Mouse (Mus musculus) layer of hippocampus, postnatal 25 days (tissue): ENCODE measurements at regions not wholly inside any gene's neighbourhood (a gene's known extent, or its start where the extent isn't known, plus 50 kb on each side); places are given as distances from the start of the nearest gene placed in this dataset.

Source experiments
- DNase-seq, 2 experiments: peaks; one replicate each; pipeline ENCODE4 v3.0.0; 2022; ENCODE audit warnings: mixed read lengths in 2 of 2, low spot score in 1 of 2; ENCODE audit errors: extremely low spot score in 1 of 2

GRCm38 (mm10) chr9:67610696-67611095 lies 51.2 kb upstream of the Tln2 start:
- DNase-seq: no peak

- DNase-seq: no peak
Measured at GRCm38 (mm10) chr9:67611676-67612075, 52.2 kb upstream of the Tln2 start.

- no peak for DNase-seq
Measured at GRCm38 (mm10) chr9:67612101-67612500, 52.6 kb upstream of the Tln2 start.

GRCm38 (mm10) chr9:67614068-67614727 lies 54.7 kb upstream of the Tln2 start:
- no peak for DNase-seq

GRCm38 (mm10) chr9:67616207-67616606 lies 56.7 kb upstream of the Tln2 start:
- no peak for DNase-seq

GRCm38 (mm10) chr9:67617341-67618217 lies 58.1 kb upstream of the Tln2 start:
- no peak for DNase-seq

GRCm38 (mm10) chr9:67620945-67621344 lies 61.4 kb upstream of the Tln2 start:
- DNase-seq: no peak

GRCm38 (mm10) chr9:67627196-67627595 lies 67.7 kb upstream of the Tln2 start:
- DNase-seq: no peak

GRCm38 (mm10) chr9:67629624-67630023 lies 70.1 kb upstream of the Tln2 start:
- no peak for DNase-seq

- no peak for DNase-seq
Measured at GRCm38 (mm10) chr9:67630173-67630572, 70.7 kb upstream of the Tln2 start.

- no peak for DNase-seq
Measured at GRCm38 (mm10) chr9:67631741-67632243, 72.3 kb upstream of the Tln2 start.

GRCm38 (mm10) chr9:67632521-67633025 lies 73.1 kb upstream of the Tln2 start:
- DNase-seq: peak; percentile 13 to 21

GRCm38 (mm10) chr9:67633026-67633741 lies 73.7 kb upstream of the Tln2 start:
- DNase-seq: peak; percentile 32 to 48

- DNase-seq: peak; percentile 69 to 82
Measured at GRCm38 (mm10) chr9:67633761-67634441, 74.4 kb upstream of the Tln2 start.

GRCm38 (mm10) chr9:67646820-67647219 lies 87.3 kb upstream of the Tln2 start:
- DNase-seq: no peak

- DNase-seq: no peak
Measured at GRCm38 (mm10) chr9:67664773-67665172, 94.5 kb upstream of the C2cd4b start.

GRCm38 (mm10) chr9:67670261-67671020 lies 88.8 kb upstream of the C2cd4b start:
- no peak for DNase-seq

- DNase-seq: no peak
Measured at GRCm38 (mm10) chr9:67676906-67677305, 82.3 kb upstream of the C2cd4b start.

- peak; percentile 54 to 82 for DNase-seq
Measured at GRCm38 (mm10) chr9:67683367-67683766, 75.9 kb upstream of the C2cd4b start.
